In genomic region chr4:40374213-40374612, GRCm38 (mm10) we compare ENCODE assay signal across 11 mouse cellular contexts.
"Had no signal": no experiment of that assay in that cellular context is flagged by ENCODE, and none has a peak within 500 bp of the region (broad histone marks: within the 10 kb centered on the region; RNA-seq: fewer than 3 reads in every experiment).

No protein-coding gene starts in this region.

- DNase-seq: lung, adult 18-20 months; lung, embryonic 14.5 days; lung, postnatal 10 days; lung, postnatal 4 days; right cerebral cortex, postnatal 14 days; right cerebral cortex, postnatal 4 days; spleen, adult 18-20 months; thymus, adult 18-20 months; thymus, postnatal 14 days; thymus, postnatal 36 days had no signal

- ATAC-seq: midbrain, embryonic 15.5 days had no signal
